Mouse (Mus musculus) ovary, postnatal 10 days (tissue): ENCODE data around the gene Prkab1.

Experiments used
- DNase-seq: peaks from one replicate; pipeline ENCODE4 v3.0.0; 2022; ENCODE audit warnings: low spot score

The Prkab1 gene

GRCm38 (mm10) chr5:116024327-116024739 lies at the start of gene Prkab1:
Gene Prkab1, minus strand, starts transcription at chr5:116024508.
- peak; percentile 75 for DNase-seq

DNA sequence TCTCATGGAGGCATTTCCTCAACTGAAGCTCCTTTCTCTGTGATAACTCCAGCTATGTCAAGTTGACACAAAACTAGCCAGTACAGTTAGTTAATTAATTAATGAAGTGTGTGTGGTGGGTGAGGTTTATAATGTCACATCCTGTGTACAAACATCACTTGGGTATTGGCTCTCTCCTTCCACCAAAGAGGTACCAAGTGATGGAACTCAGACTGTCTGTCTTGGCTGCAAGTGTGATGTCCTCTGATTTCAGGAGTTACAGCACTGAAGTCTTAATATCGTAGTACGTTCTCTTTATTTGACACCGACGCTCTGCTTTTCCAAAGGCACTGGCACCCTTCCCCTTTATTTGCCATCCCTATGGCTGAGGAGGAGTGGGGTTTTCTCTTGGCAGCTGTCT lies 45.3 kb upstream of the Prkab1 start:
- DNase-seq: no peak

DNA sequence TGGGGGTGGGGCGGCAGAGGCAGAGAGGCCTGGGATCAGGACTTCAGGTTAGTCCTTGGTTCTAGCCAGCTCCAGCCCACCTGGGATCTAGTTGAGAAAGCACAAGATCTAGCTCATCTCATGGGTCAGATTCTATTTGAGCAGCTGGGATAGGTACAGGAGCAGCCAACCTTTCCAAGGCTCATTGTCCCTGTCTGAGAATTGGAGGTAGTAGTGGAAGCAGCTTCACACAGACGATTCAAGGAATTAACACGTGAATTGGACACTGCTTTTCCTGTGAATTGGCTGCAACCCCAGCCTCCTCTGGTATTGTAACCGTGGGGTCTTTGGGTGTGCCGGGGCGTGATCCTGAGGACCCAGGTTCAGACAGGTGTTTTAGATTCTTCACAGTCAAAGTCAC lies 28.5 kb upstream of the Prkab1 start:
- no peak for DNase-seq

- DNase-seq: no peak
Observed at GRCm38 (mm10) chr5:116052171-116052570, 27.9 kb upstream of the Prkab1 start.

GRCm38 (mm10) chr5:116049821-116050220 lies 25.5 kb upstream of the Prkab1 start:
- DNase-seq: no peak

DNA sequence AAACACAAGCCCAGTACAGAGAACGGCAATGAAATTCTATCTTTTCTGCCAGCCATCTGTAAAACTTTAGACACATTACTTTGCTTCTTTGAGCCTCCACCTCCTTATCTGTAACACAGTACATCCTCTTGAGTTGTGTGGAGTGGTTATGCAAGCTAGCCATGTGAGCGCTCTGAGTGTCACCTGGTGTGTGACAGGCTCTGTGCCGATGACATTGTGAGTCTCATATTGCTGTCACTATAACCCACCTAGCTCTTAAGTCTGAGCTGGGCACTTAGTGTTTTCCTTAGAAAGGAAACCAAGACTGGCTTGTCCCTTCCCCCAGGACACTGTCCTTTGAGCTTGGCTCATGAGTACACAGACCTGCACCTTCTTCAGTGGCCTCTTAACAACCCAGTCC lies 24.0 kb upstream of the Prkab1 start:
- DNase-seq: no peak

- DNase-seq: no peak
Observed at GRCm38 (mm10) chr5:116046246-116046645, 21.9 kb upstream of the Prkab1 start.

DNA sequence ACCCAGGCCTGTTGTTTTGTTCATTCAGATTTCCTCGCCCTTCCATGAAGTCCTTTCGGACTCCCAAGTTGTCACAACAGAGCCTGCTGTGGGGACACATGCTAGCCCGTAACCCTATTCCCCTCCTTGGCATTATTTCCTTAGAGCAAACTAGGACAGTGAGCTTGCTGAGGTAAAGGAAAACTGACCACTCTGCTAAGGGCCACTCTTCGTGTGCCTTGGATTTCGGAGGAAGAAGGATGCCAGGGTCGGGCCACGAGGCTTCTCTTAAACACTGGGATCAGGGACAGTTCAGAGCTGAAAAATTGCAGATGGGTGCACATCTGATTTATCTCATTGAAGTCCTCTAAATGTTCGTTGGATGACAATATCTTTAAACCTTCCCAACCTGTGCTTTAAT lies 21.3 kb upstream of the Prkab1 start:
- no peak for DNase-seq

- no peak for DNase-seq
Observed at GRCm38 (mm10) chr5:116042241-116042640, 17.9 kb upstream of the Prkab1 start.

DNA sequence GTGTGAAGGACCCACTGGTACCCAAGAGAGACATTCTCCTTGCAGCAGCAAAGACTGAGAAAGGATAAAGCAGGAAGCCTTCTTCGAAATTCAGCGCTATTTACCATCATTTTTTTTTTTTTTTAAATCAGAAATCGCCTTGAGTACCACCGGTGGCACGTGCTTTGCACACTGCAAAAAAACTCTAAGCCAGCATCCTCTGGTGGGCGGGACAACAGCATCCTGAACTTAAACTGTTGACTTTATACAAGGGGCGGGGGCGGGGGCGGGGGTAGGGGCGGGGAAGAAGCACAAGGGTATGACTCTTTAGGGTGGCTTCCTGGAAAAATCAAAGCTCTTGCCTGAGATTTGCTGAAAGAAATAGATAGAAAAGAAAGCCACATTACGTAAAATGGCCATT lies 15.4 kb upstream of the Prkab1 start:
- DNase-seq: no peak

- DNase-seq: no peak
Observed at GRCm38 (mm10) chr5:116037731-116038130, 13.4 kb upstream of the Prkab1 start.

DNA sequence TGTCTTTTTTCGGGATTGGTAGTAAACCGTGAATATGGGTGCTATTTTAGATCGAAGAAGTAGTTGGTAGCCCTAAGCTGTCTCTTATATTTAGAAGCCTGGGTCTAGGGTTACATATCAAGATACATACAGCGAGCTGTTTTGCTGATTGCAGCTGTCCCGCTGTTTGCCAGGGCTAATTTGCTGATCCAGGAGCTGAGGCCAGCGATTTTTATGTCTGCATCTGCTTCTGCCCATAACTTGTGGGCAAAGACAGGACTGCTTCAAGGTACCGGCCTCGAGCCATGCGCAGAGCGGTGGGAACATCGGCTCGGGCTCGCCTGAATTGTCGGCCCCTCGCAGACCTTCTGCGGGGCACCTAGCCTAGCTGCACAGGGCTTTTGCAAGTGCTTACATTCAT lies 12.2 kb upstream of the Prkab1 start:
- no peak for DNase-seq

DNA sequence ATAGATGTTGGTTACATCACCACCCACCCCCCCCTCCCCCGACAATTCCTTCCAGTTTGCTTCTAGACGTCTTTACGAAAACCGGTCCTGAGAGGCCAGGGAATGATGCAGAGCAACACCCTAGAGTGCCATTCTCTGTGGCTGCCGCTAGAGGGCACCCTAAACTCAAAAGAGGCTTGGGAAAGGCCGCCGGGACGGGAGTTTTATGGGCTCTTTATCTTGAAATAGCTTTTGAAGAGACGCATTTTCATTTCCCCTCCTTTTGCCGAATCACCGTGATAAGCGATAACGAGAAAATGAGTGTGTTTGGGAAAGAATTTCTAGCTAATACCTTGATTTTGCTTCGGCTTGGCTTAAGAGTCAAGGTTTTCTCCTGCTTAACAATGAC lies 6.9 kb upstream of the Prkab1 start:
- peak; percentile 22 for DNase-seq

GRCm38 (mm10) chr5:116030566-116031189 lies 6.4 kb upstream of the Prkab1 start:
- no peak for DNase-seq

DNA sequence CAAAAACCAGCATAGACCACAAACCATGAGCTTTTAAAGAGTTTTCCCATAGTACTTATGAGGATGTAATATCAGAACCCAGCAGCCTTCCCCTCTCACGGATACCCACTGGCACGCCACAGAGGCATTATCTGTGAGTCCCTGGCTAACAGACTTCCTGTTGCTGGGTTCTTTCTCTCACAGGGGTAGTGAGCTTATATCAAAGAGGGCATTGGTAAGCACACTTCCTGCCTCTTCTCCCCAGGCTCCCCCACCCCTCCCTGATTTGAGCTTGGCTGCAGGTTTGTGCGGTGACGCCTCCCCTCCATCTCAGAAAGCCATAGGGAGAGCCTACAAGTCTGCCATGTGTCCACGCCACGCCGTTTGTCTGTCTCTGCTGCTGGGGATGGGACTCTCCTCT lies 4.8 kb upstream of the Prkab1 start:
- no peak for DNase-seq

GRCm38 (mm10) chr5:116026561-116026960 lies 2.3 kb upstream of the Prkab1 start:
- no peak for DNase-seq

DNA sequence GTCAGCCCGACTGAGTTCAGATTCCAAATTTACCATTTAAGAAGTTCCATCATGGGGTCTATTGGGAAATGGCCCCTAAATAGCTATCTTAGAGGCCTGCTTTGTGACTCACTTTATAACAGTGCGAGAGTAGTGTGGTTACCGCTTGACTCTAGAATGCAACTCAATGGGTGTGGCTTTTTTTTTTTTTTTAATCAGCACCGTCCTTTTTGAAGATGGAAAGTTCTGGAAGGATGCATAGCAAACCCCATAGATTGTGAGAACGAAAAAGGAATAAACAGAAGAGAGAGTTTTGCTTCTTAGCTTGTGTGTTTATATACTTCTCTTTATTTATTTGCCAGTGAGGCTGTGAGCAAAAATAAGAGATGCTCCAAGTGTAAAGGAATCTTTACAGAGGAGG lies 1.8 kb upstream of the Prkab1 start:
- no peak for DNase-seq

- no peak for DNase-seq
Observed at GRCm38 (mm10) chr5:116023821-116024284, 455 bp downstream of the Prkab1 start.

- DNase-seq: no peak
Observed at GRCm38 (mm10) chr5:116023251-116023661, 1.1 kb downstream of the Prkab1 start.

DNA sequence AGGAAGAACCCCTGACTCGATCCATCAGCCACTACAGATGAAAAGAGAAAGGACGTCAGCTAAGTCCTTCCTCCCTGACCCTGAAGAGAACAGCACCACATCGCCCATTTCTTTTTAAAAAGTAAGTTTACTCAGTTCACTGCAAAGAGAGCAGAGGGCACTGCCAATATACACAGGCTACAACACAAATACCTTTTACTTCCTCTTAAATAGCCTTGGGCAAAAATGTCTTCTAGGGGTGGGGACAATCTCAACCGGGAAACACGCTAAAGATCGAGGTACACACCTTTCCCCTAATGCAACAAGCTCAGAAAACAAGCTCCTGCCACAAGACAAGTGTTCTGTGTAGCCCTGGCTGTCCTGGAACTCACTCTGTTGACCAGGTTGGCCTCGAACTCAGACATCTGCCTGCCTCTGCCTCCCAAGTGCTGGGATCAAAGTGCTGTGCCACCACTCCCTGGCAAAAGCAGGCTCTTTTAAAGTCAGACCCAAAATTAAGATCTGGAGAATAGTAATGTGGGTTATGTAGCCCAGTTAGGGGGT lies 1.6 kb downstream of the Prkab1 start:
- DNase-seq: no peak

- DNase-seq: no peak
Observed at GRCm38 (mm10) chr5:116022131-116022530, 2.2 kb downstream of the Prkab1 start.

DNA sequence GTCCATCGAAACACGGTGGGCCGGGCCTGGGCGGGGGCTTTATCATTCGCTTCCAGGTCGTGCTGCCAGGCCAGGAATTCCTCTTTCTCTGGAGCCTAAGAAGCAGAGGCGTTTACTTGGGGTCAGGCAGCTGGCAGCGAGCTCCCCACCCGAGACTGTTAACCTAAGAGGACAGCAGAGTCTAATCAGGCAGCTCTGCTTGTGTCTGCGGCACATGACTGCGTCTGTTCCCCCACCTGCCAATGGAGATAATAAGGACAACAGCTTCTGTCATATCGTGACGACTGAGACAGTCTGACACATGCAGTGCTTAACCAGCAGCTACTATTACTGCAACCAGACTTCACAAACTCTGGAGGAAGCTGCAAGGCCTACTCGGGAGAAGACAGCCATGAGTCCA lies 2.8 kb downstream of the Prkab1 start:
- DNase-seq: no peak

GRCm38 (mm10) chr5:116019371-116019770 lies 4.9 kb downstream of the Prkab1 start:
- no peak for DNase-seq

GRCm38 (mm10) chr5:116018784-116019183 lies 5.5 kb downstream of the Prkab1 start:
- no peak for DNase-seq
